Mouse (Mus musculus) liver, embryonic 14.5 days (tissue): Measurements from ENCODE around the gene Bank1.

ENCODE experiments used
- CTCF ChIP-seq: IDR thresholded peaks from 2 replicates; pipeline ENCODE4 v1.5.1; 2016; ENCODE audit warnings: antibody characterized with exemption, low read depth, control low read depth
- EP300 ChIP-seq: IDR thresholded peaks from 2 replicates; pipeline ENCODE4 v1.6.1; 2016; ENCODE audit warnings: antibody characterized with exemption, low read depth

DNA sequence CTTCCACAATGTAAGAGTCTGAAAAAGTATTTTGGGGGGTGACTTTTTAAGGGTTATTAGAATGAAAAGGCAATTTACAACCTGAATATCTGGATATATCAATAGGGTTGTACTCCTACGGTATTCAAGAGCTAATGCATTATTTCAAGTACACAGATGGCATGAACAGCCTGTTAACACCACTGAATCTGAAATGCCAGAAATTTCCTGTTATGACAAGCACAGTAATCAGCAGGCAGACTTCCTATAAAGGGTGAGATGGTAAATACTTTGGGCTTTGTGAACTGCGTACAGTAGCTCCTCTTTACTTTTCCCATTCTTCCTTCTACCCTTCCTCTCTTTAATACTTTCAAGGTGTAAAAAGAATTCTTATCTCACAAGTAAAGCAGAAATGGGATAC is 30.6 kb downstream of the Bank1 start:
- TF ChIP-seq EP300 (no peak), CTCF (no peak)
